Mouse (Mus musculus) NIH3T3 (cell line): ENCODE data around the gene Icam4.

Source experiments
- DNase-seq: peaks from one replicate; pipeline ENCODE4 v3.0.0-alpha.2; 2012; ENCODE audit warnings: low read depth

The Icam4 gene

GRCm38 (mm10) chr9:21011846-21012312 lies 17.3 kb upstream of the Icam4 start:
- DNase-seq, result peak; percentile 54

GRCm38 (mm10) chr9:21012368-21012767 lies 16.8 kb upstream of the Icam4 start:
- DNase-seq, result no peak

GRCm38 (mm10) chr9:21014691-21015570 lies 14.2 kb upstream of the Icam4 start:
- DNase-seq, result no peak

- DNase-seq, result no peak
These were observed 13.5 kb upstream of the Icam4 start, which contains the start of gene Icam1 for GRCm38 (mm10) chr9:21015571-21016130. TSS of gene Icam1 (plus strand) at chr9:21015985.

GRCm38 (mm10) chr9:21016331-21017176 lies 12.6 kb upstream of the Icam4 start:
- DNase-seq, result no peak

- no peak for DNase-seq
These were observed 12.0 kb upstream of the Icam4 start for GRCm38 (mm10) chr9:21017177-21017575.

GRCm38 (mm10) chr9:21018600-21018999 lies 10.6 kb upstream of the Icam4 start:
- DNase-seq, result no peak

GRCm38 (mm10) chr9:21021363-21021762 lies 7.8 kb upstream of the Icam4 start:
- DNase-seq, result no peak

GRCm38 (mm10) chr9:21022288-21022687 lies 6.9 kb upstream of the Icam4 start:
- no peak for DNase-seq

- no peak for DNase-seq
These were observed 6.4 kb upstream of the Icam4 start for GRCm38 (mm10) chr9:21022726-21023125.

- DNase-seq, result no peak
These were observed 3.8 kb upstream of the Icam4 start for GRCm38 (mm10) chr9:21025258-21025810.

GRCm38 (mm10) chr9:21026849-21027248 lies 2.3 kb upstream of the Icam4 start:
- DNase-seq, result no peak

GRCm38 (mm10) chr9:21027774-21028290 lies 1.3 kb upstream of the Icam4 start:
- DNase-seq, result no peak

- no peak for DNase-seq
These were observed 538 bp upstream of the Icam4 start for GRCm38 (mm10) chr9:21028560-21029110.

GRCm38 (mm10) chr9:21030055-21030600 lies 955 bp downstream of the Icam4 start:
- no peak for DNase-seq

- DNase-seq, result peak; percentile 95
These were observed 1.6 kb downstream of the Icam4 start for GRCm38 (mm10) chr9:21030781-21031250.

GRCm38 (mm10) chr9:21031251-21031895 lies 2.2 kb downstream of the Icam4 start:
- DNase-seq, result peak; percentile 79

- peak; percentile 32 for DNase-seq
These were observed 2.8 kb downstream of the Icam4 start, which contains the start of gene Icam5 for GRCm38 (mm10) chr9:21031896-21032351. TSS of gene Icam5 (plus strand) at chr9:21032073.

- no peak for DNase-seq
These were observed 3.3 kb downstream of the Icam4 start for GRCm38 (mm10) chr9:21032491-21032890.

GRCm38 (mm10) chr9:21033136-21033535 lies 4.0 kb downstream of the Icam4 start:
- peak; percentile 94 for DNase-seq
